Mouse (Mus musculus) heart, embryonic 14.5 days (tissue): ENCODE data around the gene Efhb. TPM values are rescaled to one million over a fixed set of nuclear protein-coding genes. Genes with fewer than 3 reads are reported as not detected.

Experiments used
- polyA plus RNA-seq: library from polyadenylated mRNA; unstranded; fragments of >200 nt; fragmentation: Nextera tagmentation; extraction: Ambion mirVana; gene quantifications from 2 replicates; pipeline ENCODE4 v1.2.1, GENCODE M21; 2014

The Efhb gene
- polyA plus RNA-seq, 1 experiment from 2014 or later = 0.42 TPM

Other genes with a start within 250 kb of the Efhb start
- gene Rab5a, start 15.9 kb upstream of the Efhb start, polyA plus RNA-seq = 79.3 and 80.4 TPM in 2 replicates
- 0.32 and 0.40 TPM in 2 replicates for gene Pp2d1, start 76.1 kb upstream of the Efhb start, polyA plus RNA-seq
- gene Kat2b, start 103.5 kb upstream of the Efhb start, polyA plus RNA-seq = 16.6 and 17.0 TPM in 2 replicates
- gene Sgo1, start 226.0 kb upstream of the Efhb start, polyA plus RNA-seq = 18.9 and 21.1 TPM in 2 replicates